Mouse (Mus musculus) neural tube, embryonic 11.5 days (tissue): ENCODE data around the gene Gm21679. TPM values are rescaled to one million over a fixed set of nuclear protein-coding genes. Genes with fewer than 3 reads are reported as not detected.
"Not testable (repeated sequence)": the region's sequence is repeated elsewhere in the genome, so short reads cannot be mapped to it uniquely, and the experiment has no call there.

Experiments used
- ATAC-seq: fragments of 200-750 bp; cut with Nextera tagmentation; 2 replicates; pipeline ENCODE4 v1.8.0; 2017; ENCODE audit warnings: moderate number of reproducible peaks, mild to moderate bottlenecking, moderate TSS enrichment, moderate library complexity; ENCODE audit not compliant: insufficient read depth, low FRiP score, low TSS enrichment
- DNase-seq: peaks from one replicate; pipeline ENCODE4 v3.0.0-alpha.2; 2015; ENCODE audit warnings: low spot score
- H3K27ac ChIP-seq: fragments of 300-500 bp; sonication (generic); 2 replicates; pipeline ENCODE4 v1.5.1; 2014; ENCODE audit warnings: low read depth, mild to moderate bottlenecking, low read length
- H3K27me3 ChIP-seq: fragments of 300-500 bp; sonication (generic); 2 replicates; pipeline ENCODE4 v1.6.1; 2014; ENCODE audit warnings: mild to moderate bottlenecking, low read length, mixed read lengths; ENCODE audit not compliant: control insufficient read depth, insufficient read depth
- H3K36me3 ChIP-seq: fragments of 300-500 bp; sonication (generic); 2 replicates; pipeline ENCODE4 v1.6.1; 2014; ENCODE audit warnings: mild to moderate bottlenecking, low read length, moderate library complexity, mixed read lengths; ENCODE audit not compliant: control insufficient read depth, insufficient read depth
- H3K4me1 ChIP-seq: fragments of 300-500 bp; sonication (generic); 2 replicates; pipeline ENCODE4 v1.6.1; 2014; ENCODE audit warnings: low read length, mixed read lengths; ENCODE audit not compliant: control insufficient read depth, insufficient read depth
- H3K4me2 ChIP-seq: fragments of 300-500 bp; sonication (generic); 2 replicates; pipeline ENCODE4 v1.6.1; 2014; ENCODE audit warnings: low read depth, mild to moderate bottlenecking, moderate library complexity
- H3K4me3 ChIP-seq: fragments of 300-500 bp; sonication (generic); 2 replicates; pipeline ENCODE4 v1.5.1; 2014; ENCODE audit warnings: low read depth, low read length
- H3K9ac ChIP-seq: fragments of 300-500 bp; sonication (generic); 2 replicates; pipeline ENCODE4 v1.6.1; 2014; ENCODE audit warnings: mild to moderate bottlenecking, low read length
- H3K9me3 ChIP-seq: fragments of 300-500 bp; sonication (generic); 2 replicates; pipeline ENCODE4 v1.6.1; 2016; ENCODE audit warnings: low read length; ENCODE audit not compliant: control insufficient read depth
- WGBS: fragments of 180-500 bp; shearing (Covaris S2); extraction: QIAGEN DNeasy Blood & Tissue Kit; methylation state at CpG from one replicate; pipeline ENCODE4 v1.1.7; 2014; 5-methylcytosine and 5-hydroxymethylcytosine counted together
- polyA plus RNA-seq: library from polyadenylated mRNA; unstranded; fragments of >200 nt; fragmentation: Nextera tagmentation; extraction: Ambion mirVana; gene quantifications from 2 replicates; pipeline ENCODE4 v1.2.1, GENCODE M21; 2014

Gm21679 gene
- not detected in 2 replicates for polyA plus RNA-seq

DNA sequence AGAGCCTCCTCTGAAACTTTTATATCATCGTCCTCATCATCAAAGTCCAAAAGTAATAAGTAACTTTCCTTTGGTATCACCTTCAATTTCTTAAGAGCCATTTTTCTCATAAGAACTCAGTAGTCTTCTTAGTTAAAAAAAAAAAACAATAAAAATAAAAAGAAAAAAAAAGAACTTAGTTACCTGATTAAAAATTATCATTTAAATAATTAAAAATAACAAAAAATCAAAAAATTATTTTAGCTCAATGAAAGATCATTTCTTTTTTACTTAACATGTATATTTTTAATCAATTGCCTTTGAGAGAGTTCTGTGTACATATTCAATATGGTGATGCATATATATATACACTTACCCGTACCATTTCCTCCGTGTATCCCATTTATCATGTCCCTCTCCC is at the start of gene Gm21679:
Gene Gm21679 (minus strand): TSS at position 101 of the 400 bp plus-strand sequence.
- H3K4me1 ChIP-seq, H3K9me3 ChIP-seq, DNase-seq, H3K4me2 ChIP-seq, H3K36me3 ChIP-seq, ATAC-seq, H3K27ac ChIP-seq, H3K27me3 ChIP-seq, H3K9ac ChIP-seq, H3K4me3 ChIP-seq: not testable (repeated sequence)
- no CpG with 5 or more reads among the region's 3 CpGs for WGBS
